Mouse (Mus musculus) embryonic fibroblast, embryonic 13.5 days (primary cell): ENCODE results near the gene Pgpep1l. TPM values are rescaled to one million over a fixed set of nuclear protein-coding genes. Genes with fewer than 3 reads are reported as not detected.
A peak's percentile ranks its signal among the peaks of the same experiment; 100 is the strongest.

Source experiments
- H3K27ac ChIP-seq: 2 replicates; pipeline ENCODE4 v1.5.1; 2012; ENCODE audit warnings: low read length, control low read depth, inconsistent platforms; ENCODE audit not compliant: insufficient read depth
- H3K4me1 ChIP-seq: 2 replicates; pipeline ENCODE4 v1.6.1; 2011; ENCODE audit warnings: low read length; ENCODE audit not compliant: control insufficient read depth, insufficient read depth
- H3K4me3 ChIP-seq: 2 replicates; pipeline ENCODE4 v1.5.1; 2011; ENCODE audit warnings: mild to moderate bottlenecking, control low read depth, low read length; ENCODE audit not compliant: insufficient read depth
- CTCF ChIP-seq: IDR thresholded peaks from 2 replicates; pipeline ENCODE4 v1.5.1; 2011; ENCODE audit warnings: mild to moderate bottlenecking, control low read depth, low read length, moderate library complexity, borderline replicate concordance; ENCODE audit not compliant: insufficient read depth
- POLR2A ChIP-seq: IDR thresholded peaks from 2 replicates; pipeline ENCODE4 v1.6.1; 2011; ENCODE audit warnings: low read depth, mild to moderate bottlenecking, control low read depth, low read length, moderate library complexity
- polyA plus RNA-seq: library from polyadenylated mRNA; stranded (reverse); fragments of >200 nt; gene quantifications from 2 replicates; pipeline ENCODE4 v1.2.4, GENCODE M21; 2011; ENCODE audit warnings: low read depth; ENCODE audit not compliant: missing spikeins, insufficient read length

Pgpep1l gene
- polyA plus RNA-seq, 1 experiment = 1.8 TPM

DNA sequence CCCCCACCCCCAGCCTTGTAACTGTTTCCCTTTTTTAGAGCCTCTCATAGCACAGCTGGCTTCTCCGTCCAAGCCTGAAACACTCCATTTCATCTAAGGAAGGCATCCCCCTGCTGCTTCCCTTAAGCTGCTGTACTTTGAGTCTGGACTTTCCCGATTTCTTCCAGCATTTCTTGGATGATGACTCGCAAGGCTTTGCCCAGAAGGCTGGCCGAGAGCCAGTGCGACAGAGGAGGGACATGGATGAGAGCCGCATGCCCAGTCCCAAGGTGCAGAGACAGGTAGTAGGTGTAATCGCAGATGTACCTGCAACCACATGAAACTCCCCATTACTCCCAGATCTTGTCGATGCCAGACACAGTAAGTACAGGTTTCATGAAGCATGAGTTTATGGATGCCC, 27.2 kb downstream of the Pgpep1l start:
- no peak overlapping the region for H3K27ac ChIP-seq
- TF ChIP-seq POLR2A = no peak
- TF ChIP-seq CTCF = no peak
- peaks cover 7% of the 10 kb centered on the region for H3K4me1 ChIP-seq
- H3K4me3 ChIP-seq = no peak overlapping the region

DNA sequence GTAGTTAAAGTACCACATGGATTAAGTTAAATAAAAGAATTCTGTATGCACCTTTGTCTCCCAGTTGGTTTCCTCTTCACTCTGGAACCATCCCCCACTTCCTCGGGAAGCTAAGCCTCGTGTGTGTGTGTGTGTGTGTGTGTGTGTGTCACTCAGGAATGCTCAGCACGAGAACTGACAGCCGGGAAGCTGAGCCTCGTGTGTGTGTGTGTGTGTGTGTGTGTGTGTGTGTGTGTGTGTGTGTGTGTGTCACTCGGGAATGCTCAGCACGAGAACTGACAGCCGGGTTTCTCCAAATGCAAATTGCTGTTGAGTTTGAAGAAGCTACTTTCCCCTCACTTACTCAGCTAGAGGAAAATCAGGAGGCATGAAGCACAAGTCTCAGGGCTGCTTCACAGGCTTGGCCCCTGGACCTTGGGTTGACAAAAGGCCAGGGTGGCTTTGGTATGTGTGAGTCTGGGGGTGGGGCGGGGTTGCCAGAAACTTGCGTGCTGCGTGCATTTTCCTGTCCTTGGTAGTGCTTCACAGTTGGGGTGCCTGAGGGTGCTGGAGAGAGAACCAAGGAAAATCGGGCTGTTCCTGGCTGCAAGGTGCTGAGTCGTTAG, 30.3 kb downstream of the Pgpep1l start:
- no peak overlapping the region for H3K4me3 ChIP-seq
- no peak for TF ChIP-seq POLR2A
- TF ChIP-seq CTCF = no peak
- H3K4me1 ChIP-seq = peaks cover 7% of the 10 kb centered on the region
- peak overlapping the region; percentile 21 for H3K27ac ChIP-seq

DNA sequence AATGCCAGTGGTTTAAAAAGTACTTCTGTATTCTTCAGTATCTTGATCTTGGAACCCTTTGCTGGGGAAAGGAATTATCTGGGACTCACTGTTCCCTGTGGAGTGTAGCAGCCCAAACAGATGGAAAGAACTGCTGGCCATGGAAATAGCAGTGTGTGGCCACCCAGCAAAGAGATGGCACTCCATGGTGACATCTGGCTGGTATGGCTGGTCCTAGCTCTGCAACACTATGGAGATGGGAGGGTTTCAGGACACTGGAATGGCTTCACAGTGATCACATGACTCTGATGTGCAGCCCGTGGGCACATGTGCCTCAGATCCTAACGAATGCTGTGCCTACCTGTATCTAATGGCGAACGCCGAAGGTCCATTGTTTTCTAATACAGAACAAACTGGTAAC, 31.5 kb downstream of the Pgpep1l start:
- H3K4me3 ChIP-seq = no peak overlapping the region
- H3K27ac ChIP-seq = peak overlapping the region; percentile 45
- H3K4me1 ChIP-seq = peaks cover 7% of the 10 kb centered on the region
- TF ChIP-seq POLR2A = no peak
- TF ChIP-seq CTCF = no peak

DNA sequence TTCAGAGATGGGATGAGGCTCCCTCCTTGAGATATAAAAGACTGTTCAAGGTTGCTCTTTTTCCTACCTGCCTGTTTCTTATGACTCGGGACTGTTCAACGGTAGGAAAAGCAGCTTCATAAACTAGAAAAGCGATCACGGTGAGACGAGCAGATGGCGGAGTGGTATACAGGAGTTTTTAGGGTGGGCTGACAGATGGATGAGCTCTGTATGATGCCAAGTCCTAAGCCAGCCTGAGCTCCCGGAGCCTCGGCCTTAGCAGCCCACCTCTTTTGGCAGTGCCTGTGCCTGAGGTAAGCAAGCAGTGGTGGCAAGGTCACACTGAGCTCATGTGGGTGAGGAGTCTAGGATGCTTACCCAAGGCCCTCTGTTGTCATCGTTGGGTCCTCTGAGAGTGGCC, 33.2 kb downstream of the Pgpep1l start:
- Histone ChIP-seq H3K4me1 (peaks cover 7% of the 10 kb centered on the region), H3K4me3 (no peak overlapping the region), H3K27ac (no peak overlapping the region)
- TF ChIP-seq POLR2A (no peak), CTCF (no peak)

DNA sequence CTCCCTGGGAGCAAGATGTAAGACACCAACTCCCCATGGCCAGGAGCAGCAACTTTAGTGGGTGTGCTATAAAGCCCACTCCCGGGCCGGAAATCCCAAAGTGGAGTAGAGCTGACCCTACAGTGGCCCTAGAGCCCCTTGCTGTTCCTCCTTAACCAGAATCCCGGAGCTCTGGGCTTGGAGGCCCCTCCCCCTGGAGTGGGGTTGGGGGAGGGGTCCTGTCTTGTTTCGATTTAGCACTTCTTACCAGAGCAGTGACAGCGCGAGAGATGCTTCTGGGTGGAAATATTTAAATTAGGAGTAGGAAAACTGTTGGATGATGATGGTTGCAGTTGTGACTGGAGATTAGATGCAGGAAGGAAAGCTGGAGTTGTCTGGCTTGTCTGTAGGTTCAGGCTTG, 35.5 kb downstream of the Pgpep1l start:
- no peak overlapping the region for H3K27ac ChIP-seq
- TF ChIP-seq POLR2A (no peak), CTCF (no peak)
- H3K4me1 ChIP-seq = peaks cover 10% of the 10 kb centered on the region
- no peak overlapping the region for H3K4me3 ChIP-seq

DNA sequence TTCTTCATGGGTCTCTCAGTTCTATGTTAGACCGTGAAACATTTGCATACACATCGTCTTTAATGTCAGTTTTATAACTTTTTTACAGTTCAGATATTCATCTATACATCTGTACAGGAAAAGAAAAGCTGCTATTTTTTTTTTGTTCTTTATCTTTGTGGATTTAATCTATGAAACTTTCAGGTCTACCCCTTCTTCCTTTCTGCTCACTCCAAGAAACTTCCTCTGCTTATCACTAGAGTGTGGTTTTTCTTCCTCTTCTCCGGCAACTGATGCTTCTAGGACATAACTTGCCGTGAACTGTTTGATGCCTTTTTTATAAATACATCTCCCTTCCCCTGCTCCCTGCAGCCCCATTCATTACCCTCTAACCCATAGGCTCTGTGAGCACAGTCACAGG, 36.4 kb downstream of the Pgpep1l start:
- no peak overlapping the region for H3K27ac ChIP-seq
- H3K4me3 ChIP-seq = no peak overlapping the region
- TF ChIP-seq POLR2A (no peak), CTCF (no peak)

DNA sequence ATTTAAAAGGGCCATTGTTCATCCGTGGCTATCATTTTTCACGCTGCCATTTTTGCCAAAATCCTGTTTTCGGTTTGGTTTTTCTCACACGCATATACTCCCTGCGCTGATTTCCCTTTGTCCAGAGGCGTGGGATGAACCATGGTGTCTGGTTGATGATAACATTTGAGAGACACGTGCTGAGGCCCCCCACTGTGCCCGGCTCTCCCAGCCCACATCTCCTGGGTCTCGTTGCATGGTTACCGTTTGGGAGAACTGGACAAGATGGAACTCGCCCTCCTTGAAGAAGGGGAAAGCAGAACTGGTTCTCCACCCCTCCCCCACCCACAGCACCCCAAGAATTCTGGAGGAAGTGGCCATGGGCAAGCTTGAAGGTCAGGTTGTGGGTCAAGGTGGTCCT, 37.0 kb downstream of the Pgpep1l start:
- Histone ChIP-seq H3K4me1 (peaks cover 3% of the 10 kb centered on the region), H3K27ac (no peak overlapping the region), H3K4me3 (no peak overlapping the region)
- TF ChIP-seq CTCF (no peak), POLR2A (no peak)

More for the DNA sequence above, 36.4 kb downstream of the Pgpep1l start:
- peaks cover 5% of the 10 kb centered on the region for H3K4me1 ChIP-seq

DNA sequence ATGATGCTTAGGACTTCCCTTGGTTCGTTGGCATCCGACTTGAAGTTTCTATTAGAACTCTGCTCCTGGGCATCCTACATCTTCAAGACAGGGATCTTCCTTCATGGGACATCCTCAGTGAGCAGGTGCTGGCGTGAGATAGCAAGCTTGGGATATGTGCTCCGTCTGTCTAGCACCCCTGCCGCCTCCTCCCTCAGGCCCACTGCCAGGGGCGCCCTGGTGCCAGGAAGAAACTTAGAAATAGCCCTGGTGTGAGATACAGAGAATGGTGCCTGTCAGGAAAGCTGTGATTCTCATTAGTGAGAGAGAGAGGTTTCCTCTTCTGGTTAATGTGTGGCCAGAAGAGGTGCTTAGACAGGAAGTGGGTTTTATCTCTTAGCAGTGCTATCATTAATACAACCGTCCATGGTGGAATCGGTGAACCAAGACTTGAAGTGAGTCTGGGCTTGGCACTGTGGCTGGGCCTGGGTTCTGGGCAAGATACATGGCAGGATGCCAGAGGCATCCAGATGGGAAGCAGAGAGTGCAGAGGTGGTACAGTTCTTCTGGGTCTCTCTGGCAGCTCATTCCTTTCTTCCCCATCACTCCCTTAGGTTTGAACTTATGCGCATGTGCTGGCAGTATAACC, 38.5 kb downstream of the Pgpep1l start:
- TF ChIP-seq CTCF (no peak), POLR2A (no peak)
- Histone ChIP-seq H3K4me1 (peaks cover 3% of the 10 kb centered on the region), H3K27ac (no peak overlapping the region), H3K4me3 (no peak overlapping the region)

DNA sequence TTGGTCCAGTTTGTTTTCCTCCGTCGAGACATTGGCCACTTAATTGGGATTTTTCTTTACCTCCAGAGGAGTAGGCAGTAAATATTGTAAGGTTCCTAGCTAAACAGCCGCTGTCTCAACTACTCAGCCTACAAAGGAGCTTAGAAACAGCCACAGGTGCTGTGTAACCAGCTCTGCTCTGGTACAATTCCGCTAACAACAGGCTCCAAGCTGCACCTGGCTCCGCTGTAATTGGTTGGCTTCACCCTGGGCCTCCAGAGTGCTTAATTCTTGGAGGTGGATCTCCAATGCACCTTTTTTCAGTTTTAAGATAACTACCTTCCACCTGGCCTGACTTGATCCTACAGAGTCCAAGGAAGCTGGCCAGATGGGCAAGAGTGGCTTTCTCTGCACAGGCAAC, 40.0 kb downstream of the Pgpep1l start:
- H3K4me1 ChIP-seq = peaks cover 3% of the 10 kb centered on the region
- TF ChIP-seq POLR2A (no peak), CTCF (no peak)
- H3K4me3 ChIP-seq = no peak overlapping the region
- H3K27ac ChIP-seq = peak overlapping the region; percentile 78; the same call in 1 of the 2 replicates

DNA sequence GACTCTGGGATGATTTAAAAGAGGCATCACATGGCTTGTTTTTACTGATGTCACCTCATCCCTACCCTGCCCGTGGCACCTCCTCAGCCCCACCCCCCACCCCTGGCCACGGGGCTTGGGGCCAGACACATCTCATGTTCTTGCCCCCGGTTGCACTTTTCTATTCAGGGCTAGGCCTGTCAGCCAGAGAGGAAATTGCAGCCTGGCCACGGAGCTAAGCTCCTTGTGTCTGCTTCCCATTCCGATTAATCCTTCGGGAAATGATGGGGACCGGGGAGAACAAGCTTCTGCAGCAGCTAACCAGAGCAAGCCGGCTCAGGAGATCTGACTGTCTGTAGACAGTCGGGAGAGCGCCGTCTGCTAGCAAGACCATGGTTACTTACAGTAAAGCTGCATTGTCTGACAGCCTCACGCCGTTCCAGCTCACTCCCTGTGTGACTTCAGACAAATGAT, 40.7 kb downstream of the Pgpep1l start:
- Histone ChIP-seq H3K4me1 (peaks cover 3% of the 10 kb centered on the region), H3K4me3 (no peak overlapping the region), H3K27ac (peak overlapping the region; percentile 78)
- no peak for TF ChIP-seq CTCF
- TF ChIP-seq POLR2A = 0 out of 2 replicates have a peak, but pooled peaks have one; percentile 23
